Mouse (Mus musculus): Measurements from ENCODE around the gene Wfdc6b.
"Not testable (repeated sequence)": the region's sequence is repeated elsewhere in the genome, so short reads cannot be mapped to it uniquely, and the experiment has no call there.

Gene Wfdc6b

GRCm38 (mm10) chr2:164613471-164613870 lies at the start of gene Wfdc6b, which contains the start of gene Wfdc8:
Wfdc6b (plus strand) TSS chr2:164613522.
Wfdc8 (minus strand) TSS chr2:164613626.
- not testable (repeated sequence) for DNase-seq (ENCODE audit: low spot score)

GRCm38 (mm10) chr2:164564346-164564745 lies 49.0 kb upstream of the Wfdc6b start:
- DNase-seq (ENCODE audit: low spot score), result no peak

GRCm38 (mm10) chr2:164566997-164567396 lies 46.3 kb upstream of the Wfdc6b start:
- DNase-seq (ENCODE audit: low spot score), result no peak

GRCm38 (mm10) chr2:164567460-164567859 lies 45.9 kb upstream of the Wfdc6b start:
- DNase-seq (ENCODE audit: low spot score), result no peak

- DNase-seq (ENCODE audit: low spot score), result not testable (repeated sequence)
These were observed 40.0 kb upstream of the Wfdc6b start, which contains the start of gene Spint3 for GRCm38 (mm10) chr2:164573359-164573758. Spint3 (minus strand) TSS chr2:164573459.

- not testable (repeated sequence) for DNase-seq (ENCODE audit: low spot score)
These were observed 28.1 kb upstream of the Wfdc6b start, which contains the start of gene Wfdc6a for GRCm38 (mm10) chr2:164585025-164585725. Wfdc6a (minus strand) TSS chr2:164585447.

GRCm38 (mm10) chr2:164592014-164592413 lies 21.3 kb upstream of the Wfdc6b start:
- DNase-seq (ENCODE audit: low spot score), result peak; percentile 79

GRCm38 (mm10) chr2:164593494-164593893 lies 19.8 kb upstream of the Wfdc6b start, which contains the start of gene Eppin:
Eppin (minus strand) TSS chr2:164593594.
- DNase-seq (ENCODE audit: low spot score), result no peak

- DNase-seq (ENCODE audit: low spot score), result no peak
These were observed 13.1 kb upstream of the Wfdc6b start for GRCm38 (mm10) chr2:164600179-164600578.

GRCm38 (mm10) chr2:164603482-164603881 lies 9.8 kb upstream of the Wfdc6b start:
- no peak for DNase-seq (ENCODE audit: low spot score)

- DNase-seq (ENCODE audit: low spot score), result no peak
These were observed 8.9 kb upstream of the Wfdc6b start for GRCm38 (mm10) chr2:164604411-164604810.

GRCm38 (mm10) chr2:164608781-164609180 lies 4.5 kb upstream of the Wfdc6b start:
- no peak for DNase-seq (ENCODE audit: low spot score)

GRCm38 (mm10) chr2:164615386-164615785 lies 2.1 kb downstream of the Wfdc6b start:
- no peak for DNase-seq (ENCODE audit: low spot score)

- DNase-seq (ENCODE audit: low spot score), result no peak
These were observed 5.7 kb downstream of the Wfdc6b start for GRCm38 (mm10) chr2:164619050-164619449.

GRCm38 (mm10) chr2:164621775-164622174 lies 8.5 kb downstream of the Wfdc6b start:
- DNase-seq (ENCODE audit: low spot score), result no peak

GRCm38 (mm10) chr2:164635266-164635665 lies 21.9 kb downstream of the Wfdc6b start:
- peak; percentile 16 for DNase-seq (ENCODE audit: low spot score)

- DNase-seq (ENCODE audit: low spot score), result no peak
These were observed 25.4 kb downstream of the Wfdc6b start, which contains the start of gene Wfdc16 for GRCm38 (mm10) chr2:164638696-164639095. Wfdc16 (minus strand) TSS chr2:164638796.

- DNase-seq (ENCODE audit: low spot score), result peak; percentile 2
These were observed 27.8 kb downstream of the Wfdc6b start for GRCm38 (mm10) chr2:164641129-164641528.

GRCm38 (mm10) chr2:164641881-164642673 lies 28.8 kb downstream of the Wfdc6b start:
- DNase-seq (ENCODE audit: low spot score), result no peak

GRCm38 (mm10) chr2:164655858-164656257 lies 42.5 kb downstream of the Wfdc6b start, which contains the start of gene Wfdc10:
Wfdc10 (plus strand) TSS chr2:164656046.
- DNase-seq (ENCODE audit: low spot score), result peak; percentile 71

- DNase-seq (ENCODE audit: low spot score), result no peak
These were observed 43.2 kb downstream of the Wfdc6b start, which contains the start of gene Wfdc9 for GRCm38 (mm10) chr2:164656483-164656882. Wfdc9 (minus strand) TSS chr2:164656583.

GRCm38 (mm10) chr2:164664851-164665250 lies 51.5 kb downstream of the Wfdc6b start:
- DNase-seq (ENCODE audit: low spot score), result no peak
